Mouse (Mus musculus) 416B (cell line): ENCODE data around the gene Snd1.

Source experiments
- DNase-seq: peaks from one replicate; pipeline ENCODE4 v3.0.0; 2011; ENCODE audit warnings: low read depth

Snd1 gene

GRCm38 (mm10) chr6:28975106-28975505 is 500.2 kb downstream of the Snd1 start:
- no peak for DNase-seq

DNA sequence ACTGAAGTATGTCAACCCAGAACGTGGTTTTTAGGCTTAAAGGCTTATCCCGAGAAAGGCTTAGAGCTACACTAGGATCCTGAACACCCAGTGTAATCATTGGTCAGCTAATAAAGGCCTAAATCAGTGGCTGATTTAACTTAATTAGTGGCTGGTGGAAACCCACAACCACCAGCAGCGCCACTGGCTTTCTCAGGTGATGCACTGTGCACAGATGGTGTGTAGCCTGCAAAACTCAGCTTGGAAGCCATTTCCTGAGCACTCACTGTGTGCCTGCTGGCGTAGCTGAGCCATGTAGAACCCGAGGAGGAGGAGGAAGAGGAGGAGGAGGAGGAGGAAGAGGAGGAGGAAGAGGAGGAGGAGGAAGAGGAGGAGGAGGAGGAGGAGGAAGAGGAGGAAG is 503.1 kb downstream of the Snd1 start:
- DNase-seq: no peak

- DNase-seq: no peak
These were observed 503.9 kb downstream of the Snd1 start for GRCm38 (mm10) chr6:28978881-28979280.

DNA sequence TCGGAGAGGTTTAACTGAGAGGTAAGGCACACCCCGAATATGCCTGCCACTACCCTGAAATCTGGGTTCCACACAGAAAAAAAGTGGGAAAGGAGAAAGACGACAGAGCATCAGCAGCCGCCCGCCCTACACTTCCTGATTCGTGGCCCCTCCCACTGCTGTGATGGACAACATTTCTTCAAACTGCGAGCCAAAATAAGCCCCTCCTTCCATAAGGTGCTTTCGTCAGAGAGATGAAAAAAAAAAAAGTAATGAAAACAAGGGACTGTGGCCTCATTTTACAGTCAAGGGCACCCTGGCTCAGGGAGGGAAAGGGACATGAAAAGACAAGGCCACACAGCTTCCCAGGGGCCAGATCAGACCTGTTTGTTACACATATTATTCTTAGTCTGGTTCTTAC is 504.6 kb downstream of the Snd1 start:
- no peak for DNase-seq

GRCm38 (mm10) chr6:28980219-28980618 is 505.3 kb downstream of the Snd1 start:
- DNase-seq: no peak

DNA sequence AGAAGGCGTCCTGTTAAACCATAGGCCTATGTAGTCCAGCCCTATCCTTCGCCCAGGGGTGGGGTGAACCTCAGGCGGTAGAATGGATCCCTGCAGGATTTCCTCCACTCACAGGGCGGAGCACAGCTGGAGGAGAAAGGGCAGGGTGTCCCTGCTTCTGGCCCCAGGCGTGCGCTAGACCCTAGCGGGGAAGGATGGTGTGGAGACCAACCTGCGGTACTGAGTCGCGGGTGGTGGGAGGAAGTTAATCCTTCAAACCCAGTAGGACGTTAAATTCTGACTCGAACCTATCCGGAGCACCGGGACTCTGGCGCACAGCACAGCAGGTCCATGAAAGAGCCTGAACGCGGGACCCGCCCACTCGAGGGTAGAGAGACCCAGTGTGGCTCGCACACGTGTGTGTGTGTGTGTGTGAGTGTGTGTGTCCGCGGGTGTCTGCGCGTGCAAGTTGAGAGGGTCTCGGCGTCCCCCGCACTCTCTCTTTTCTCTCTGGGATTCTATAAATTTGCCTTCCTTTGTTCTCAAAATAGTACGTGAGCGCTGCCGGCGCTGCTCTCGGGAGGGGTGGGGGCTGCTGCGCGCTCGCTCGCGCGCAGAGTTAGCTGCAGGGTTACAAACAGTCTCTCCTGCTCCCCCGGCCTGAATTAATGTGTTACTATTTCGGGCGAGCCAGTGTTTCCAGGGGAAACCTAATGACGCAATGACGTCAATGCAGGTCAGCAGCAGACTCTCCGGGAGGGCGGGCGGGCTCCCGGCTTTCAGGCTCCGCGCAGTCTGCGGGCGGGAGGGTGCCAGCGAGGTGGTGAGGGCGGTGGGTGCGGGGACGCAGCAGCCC is 506.0 kb downstream of the Snd1 start:
- DNase-seq: no peak

DNA sequence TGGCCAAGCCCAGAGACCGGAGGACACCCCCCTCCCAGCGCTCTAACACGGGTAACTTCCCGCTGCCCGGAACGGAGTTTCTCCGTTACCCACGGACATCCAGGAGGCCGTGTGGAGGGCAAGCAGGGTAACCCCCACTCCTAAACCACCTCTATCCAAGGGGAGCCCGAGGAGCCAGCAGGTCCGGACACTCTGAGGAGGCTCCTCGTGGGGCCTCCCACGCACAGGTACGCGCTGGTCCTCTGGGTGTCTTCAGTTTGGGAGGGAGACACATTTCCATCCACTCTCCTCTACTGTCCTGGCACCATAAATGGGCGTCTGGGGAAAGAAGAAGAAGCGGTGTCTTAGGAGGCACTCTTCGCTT is 506.6 kb downstream of the Snd1 start:
- DNase-seq: no peak

DNA sequence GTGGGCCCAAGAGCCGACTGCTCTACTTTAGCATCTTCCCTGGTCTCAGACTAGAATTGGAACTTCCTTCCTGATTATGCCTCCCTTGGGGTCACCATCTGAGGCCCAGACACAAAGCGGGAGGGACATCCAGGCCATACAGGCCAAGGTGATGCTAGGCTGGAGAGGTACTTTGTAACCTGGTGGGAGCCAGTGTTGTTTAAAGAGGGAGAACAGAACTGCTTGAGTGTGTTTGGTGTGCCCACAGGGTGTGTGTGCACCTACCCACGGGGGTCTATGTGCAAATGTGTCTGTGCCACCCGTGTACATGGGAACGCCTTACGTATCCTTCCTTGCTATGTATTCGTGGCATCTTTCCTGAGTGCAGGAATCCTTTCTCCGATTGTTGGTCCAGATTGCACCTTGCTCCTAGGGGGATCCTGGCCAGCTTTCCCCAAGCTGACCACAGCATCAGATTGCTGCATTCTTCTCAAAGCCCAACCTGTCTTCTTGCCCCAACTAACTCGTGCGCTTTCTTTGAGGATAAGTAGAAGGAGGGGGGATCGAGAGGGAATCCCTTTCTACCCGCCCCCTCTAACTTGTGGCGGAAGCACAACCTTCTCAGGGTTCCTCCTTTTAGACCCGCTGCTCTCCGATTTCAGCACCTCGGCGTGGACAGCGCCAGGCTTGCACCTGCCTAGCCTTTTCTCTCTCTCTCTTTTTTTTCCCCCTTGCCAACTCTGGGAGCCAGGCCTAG is 507.2 kb downstream of the Snd1 start:
- peak; percentile 18 for DNase-seq

DNA sequence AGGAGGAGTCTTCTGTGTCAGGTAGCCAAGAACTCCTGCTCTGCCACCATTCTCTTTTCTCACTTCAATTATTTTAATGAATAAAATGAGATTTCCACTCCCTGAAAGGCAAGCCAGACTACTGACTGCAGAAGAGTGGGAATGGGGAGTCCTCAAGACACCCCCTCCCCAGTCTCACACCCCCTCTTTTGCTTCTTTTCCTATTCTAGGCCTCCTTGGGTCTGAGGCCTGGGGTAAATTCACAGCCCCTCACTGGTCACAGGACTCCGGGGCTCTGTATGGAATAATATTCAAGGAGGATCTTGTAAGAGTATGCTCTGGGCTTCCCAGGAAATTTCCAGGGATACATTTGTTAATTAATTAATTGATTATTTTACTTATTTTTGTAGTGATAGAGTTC is 507.9 kb downstream of the Snd1 start:
- DNase-seq: no peak
